Mouse (Mus musculus) lung, embryonic 14.5 days (tissue): ENCODE data around the gene Runx1. TPM values are rescaled to one million over a fixed set of nuclear protein-coding genes. Genes with fewer than 3 reads are reported as not detected.

Experiments used
- ATAC-seq: fragments of 200-750 bp; cut with Nextera tagmentation; 2 replicates; pipeline ENCODE4 v1.8.0; 2017; ENCODE audit warnings: mild to moderate bottlenecking, moderate TSS enrichment, moderate library complexity; ENCODE audit not compliant: insufficient read depth
- DNase-seq: peaks from one replicate; pipeline ENCODE4 v3.0.0-alpha.2; 2015
- H3K27ac ChIP-seq: fragments of 300-500 bp; sonication (generic); 2 replicates; pipeline ENCODE4 v1.5.1; 2014; ENCODE audit warnings: low read depth, mild to moderate bottlenecking, moderate library complexity
- H3K27me3 ChIP-seq: fragments of 300-500 bp; sonication (generic); 2 replicates; pipeline ENCODE4 v1.6.1; 2014; ENCODE audit warnings: low read length, control low read depth; ENCODE audit not compliant: insufficient read depth
- H3K36me3 ChIP-seq: fragments of 300-500 bp; sonication (generic); 2 replicates; pipeline ENCODE4 v1.6.1; 2014; ENCODE audit warnings: control low read depth; ENCODE audit not compliant: insufficient read depth
- H3K4me1 ChIP-seq: fragments of 300-500 bp; sonication (generic); 2 replicates; pipeline ENCODE4 v1.6.1; 2014; ENCODE audit warnings: antibody characterized with exemption, control low read depth; ENCODE audit not compliant: insufficient read depth
- H3K4me2 ChIP-seq: fragments of 300-500 bp; sonication (generic); 2 replicates; pipeline ENCODE4 v1.6.1; 2014; ENCODE audit warnings: mild to moderate bottlenecking
- H3K4me3 ChIP-seq: fragments of 300-500 bp; sonication (generic); 2 replicates; pipeline ENCODE4 v1.5.1; 2014; ENCODE audit warnings: low read depth, low read length
- H3K9ac ChIP-seq: fragments of 300-500 bp; sonication (generic); 2 replicates; pipeline ENCODE4 v1.6.1; 2014
- H3K9me3 ChIP-seq: fragments of 300-500 bp; sonication (generic); 2 replicates; pipeline ENCODE4 v1.6.1; 2016; ENCODE audit warnings: low read depth, low read length, control low read depth
- CTCF ChIP-seq: IDR thresholded peaks from 2 replicates; pipeline ENCODE4 v1.5.1; 2016; ENCODE audit warnings: antibody characterized with exemption, low read depth
- WGBS: fragments of 180-500 bp; shearing (Covaris S2); extraction: QIAGEN DNeasy Blood & Tissue Kit; methylation state at CpG from one replicate; pipeline ENCODE4 v1.1.7; 2014; 5-methylcytosine and 5-hydroxymethylcytosine counted together
- polyA plus RNA-seq: library from polyadenylated mRNA; unstranded; fragments of >200 nt; fragmentation: Nextera tagmentation; extraction: Ambion mirVana; gene quantifications from 2 replicates; pipeline ENCODE4 v1.2.1, GENCODE M21; 2014

Gene Runx1
- polyA plus RNA-seq, 1 experiment from 2014 or later = 10.8 TPM

DNA sequence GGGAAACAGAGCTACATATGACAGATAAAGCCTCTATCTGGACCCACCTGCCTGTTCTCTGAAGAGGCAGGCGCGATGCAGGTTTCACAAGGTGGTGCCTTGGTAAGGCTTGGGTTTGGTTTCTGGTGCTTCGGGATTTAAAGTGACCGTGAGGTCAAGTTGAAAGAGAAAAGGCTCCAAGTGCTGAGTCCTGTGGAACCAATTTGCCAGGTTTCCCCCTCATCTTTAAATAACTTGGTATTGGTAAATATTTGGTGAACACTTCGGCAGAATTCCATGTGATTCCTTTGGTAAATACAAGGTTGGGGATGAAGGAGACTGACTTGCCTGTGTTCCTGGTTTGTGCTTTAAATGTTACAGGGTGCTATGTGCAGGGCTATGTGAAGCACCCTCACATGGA, 169.2 kb downstream of the Runx1 start:
- H3K36me3 ChIP-seq = no peaks in the 10 kb centered on the region
- no peak overlapping the region for H3K9ac ChIP-seq
- TF ChIP-seq CTCF = no peak
- DNase-seq (peak; percentile 31), ATAC-seq (no peak)
- H3K4me2 ChIP-seq = no peak overlapping the region
- no peaks in the 10 kb centered on the region for H3K27me3 ChIP-seq
- WGBS = 75% methylated on average over 5 of the region's 5 CpGs
- H3K4me3 ChIP-seq = no peak overlapping the region
- peak overlapping the region; percentile 66; the same call in 1 of the 2 replicates for H3K27ac ChIP-seq
- H3K9me3 ChIP-seq = no peaks in the 10 kb centered on the region
- peaks cover 13% of the 10 kb centered on the region for H3K4me1 ChIP-seq

DNA sequence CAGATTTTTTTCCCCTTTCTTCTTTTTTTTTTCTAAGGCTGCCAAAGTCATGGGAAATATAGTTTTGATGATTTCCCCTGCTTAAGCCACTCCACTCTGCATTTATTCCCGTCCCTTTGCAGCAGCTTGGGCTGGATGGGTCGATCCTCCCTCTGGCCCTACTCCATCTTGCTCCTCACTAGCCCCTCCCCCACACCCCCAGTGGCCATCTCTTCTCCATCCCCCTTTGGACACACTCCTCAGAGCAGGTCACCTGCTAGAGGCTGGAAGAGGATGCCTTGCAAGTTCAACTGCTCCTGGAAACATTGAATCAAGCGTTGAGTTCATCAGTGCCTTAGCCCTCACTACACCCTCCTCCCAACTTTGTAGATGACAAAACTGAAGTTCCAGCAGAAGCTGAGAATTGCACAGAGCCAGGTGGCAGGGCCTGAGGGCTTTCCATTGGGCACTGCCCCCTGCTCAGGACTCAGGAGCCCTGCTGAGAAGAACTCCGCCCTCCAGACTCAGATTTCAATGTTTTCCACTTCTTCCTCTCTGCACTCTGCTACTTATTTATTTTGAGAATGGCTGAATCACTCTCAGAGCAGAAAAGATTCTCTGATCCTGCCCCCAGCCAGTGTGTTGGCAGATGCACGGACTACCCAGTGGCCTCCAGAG, 171.5 kb downstream of the Runx1 start:
- H3K27ac ChIP-seq = peak overlapping the region; percentile 54; the same call in 1 of the 2 replicates
- H3K27me3 ChIP-seq = no peaks in the 10 kb centered on the region
- no peaks in the 10 kb centered on the region for H3K36me3 ChIP-seq
- no peak overlapping the region for H3K4me3 ChIP-seq
- ATAC-seq (peak; percentile 44; the same call in 1 of the 2 replicates), DNase-seq (peak; percentile 46)
- TF ChIP-seq CTCF = no peak
- 30% methylated on average over 5 of the region's 5 CpGs for WGBS
- H3K4me1 ChIP-seq = peaks cover 13% of the 10 kb centered on the region
- H3K9me3 ChIP-seq = no peaks in the 10 kb centered on the region
- H3K4me2 ChIP-seq = no peak overlapping the region
- no peak overlapping the region for H3K9ac ChIP-seq

- no peak overlapping the region for H3K9ac ChIP-seq
- DNase-seq = no peak
- H3K4me1 ChIP-seq = peaks cover 13% of the 10 kb centered on the region
- H3K4me2 ChIP-seq = no peak overlapping the region
- H3K9me3 ChIP-seq = no peaks in the 10 kb centered on the region
- H3K27ac ChIP-seq = peak overlapping the region; percentile 54; the same call in 1 of the 2 replicates
- H3K4me3 ChIP-seq = no peak overlapping the region
- TF ChIP-seq CTCF = no peak
- WGBS = 57% methylated on average over 5 of the region's 5 CpGs
- no peaks in the 10 kb centered on the region for H3K36me3 ChIP-seq
- 0 out of 2 replicates have a peak, but pooled peaks have one; percentile 13 for ATAC-seq
- no peaks in the 10 kb centered on the region for H3K27me3 ChIP-seq
Measured at GRCm38 (mm10) chr16:92653816-92654215, 172.1 kb downstream of the Runx1 start.

GRCm38 (mm10) chr16:92651256-92651655, 174.7 kb downstream of the Runx1 start:
- Histone ChIP-seq H3K9ac (no peak overlapping the region), H3K36me3 (no peaks in the 10 kb centered on the region), H3K27ac (no peak overlapping the region), H3K4me3 (no peak overlapping the region), H3K9me3 (no peaks in the 10 kb centered on the region), H3K4me1 (peaks cover 18% of the 10 kb centered on the region), H3K27me3 (no peaks in the 10 kb centered on the region), H3K4me2 (no peak overlapping the region)
- DNase-seq (no peak), ATAC-seq (no peak)
- WGBS = 86% methylated on average over 3 of the region's 3 CpGs
- no peak for TF ChIP-seq CTCF

DNA sequence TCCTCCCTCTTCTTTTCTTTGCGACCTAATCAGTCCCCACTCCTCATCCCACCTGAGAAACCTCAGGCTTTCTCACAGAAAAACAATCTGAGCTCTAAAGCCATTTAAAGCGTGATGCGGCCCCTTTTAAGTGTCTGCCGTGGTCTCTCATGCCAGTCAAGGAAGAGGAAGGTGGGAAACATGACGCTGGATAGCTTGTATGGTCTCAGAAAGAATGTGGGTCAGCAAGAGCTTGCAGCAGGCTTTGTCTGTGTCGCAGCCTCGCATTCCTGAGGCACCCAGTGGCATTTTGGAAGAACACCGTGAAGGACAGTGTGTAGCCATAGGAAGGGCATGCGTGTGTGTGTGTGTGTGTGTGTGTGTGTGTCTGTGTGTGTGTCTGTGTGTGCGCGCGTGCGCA, 179.8 kb downstream of the Runx1 start:
- Histone ChIP-seq H3K9ac (no peak overlapping the region), H3K27ac (peak overlapping the region; percentile 68), H3K27me3 (no peaks in the 10 kb centered on the region), H3K4me2 (no peak overlapping the region), H3K4me3 (no peak overlapping the region), H3K36me3 (no peaks in the 10 kb centered on the region), H3K4me1 (peaks cover 21% of the 10 kb centered on the region), H3K9me3 (no peaks in the 10 kb centered on the region)
- 62% methylated on average over 13 of the region's 13 CpGs for WGBS
- no peak for TF ChIP-seq CTCF
- peak; percentile 45; the same call in 1 of the 2 replicates for ATAC-seq
- DNase-seq = peak; percentile 39

- no peak overlapping the region for H3K9ac ChIP-seq
- ATAC-seq = peak; percentile 29; the same call in 1 of the 2 replicates
- no peak overlapping the region for H3K4me2 ChIP-seq
- no peaks in the 10 kb centered on the region for H3K27me3 ChIP-seq
- peaks cover 21% of the 10 kb centered on the region for H3K4me1 ChIP-seq
- peak; percentile 43 for DNase-seq
- no peak for TF ChIP-seq CTCF
- 49% methylated on average over 22 of the region's 22 CpGs for WGBS
- H3K36me3 ChIP-seq = no peaks in the 10 kb centered on the region
- no peaks in the 10 kb centered on the region for H3K9me3 ChIP-seq
- H3K4me3 ChIP-seq = no peak overlapping the region
- H3K27ac ChIP-seq = peak overlapping the region; percentile 68
Measured at GRCm38 (mm10) chr16:92645423-92646115, 180.4 kb downstream of the Runx1 start.

DNA sequence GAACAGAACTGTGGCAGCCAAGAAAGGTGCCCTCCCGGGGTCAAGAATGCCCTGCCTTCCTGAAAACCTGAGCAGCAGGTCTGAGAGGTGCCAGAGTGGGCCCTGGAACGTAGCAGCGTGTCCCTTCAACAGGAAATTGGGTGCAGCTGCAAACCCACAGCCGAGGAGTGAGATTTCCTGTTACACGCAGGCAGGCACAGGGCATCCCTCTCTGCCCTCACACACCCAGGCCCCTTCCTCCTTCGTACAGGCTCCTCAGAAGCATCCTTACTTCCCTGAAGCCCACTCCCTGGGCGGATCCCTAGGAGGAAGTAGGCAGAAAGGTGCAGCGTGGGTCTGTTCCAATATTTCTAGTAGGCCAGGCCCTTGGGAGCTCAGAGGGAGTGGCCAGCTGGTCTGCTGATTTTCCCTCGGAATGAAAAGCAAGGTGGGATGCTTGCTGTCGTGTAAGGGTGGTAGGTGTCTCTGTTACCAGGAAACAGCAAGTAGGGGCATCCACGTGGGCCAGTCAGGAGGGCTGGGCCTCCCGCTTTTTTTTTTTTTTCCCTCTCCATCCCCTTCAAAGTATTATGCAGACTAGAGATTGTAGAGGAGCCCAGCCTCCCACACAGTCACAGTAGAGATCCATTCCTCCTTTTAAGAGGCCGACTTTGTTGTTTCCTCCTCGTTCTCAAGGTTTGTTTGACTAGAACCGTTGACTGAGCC, 181.1 kb downstream of the Runx1 start:
- DNase-seq (peak; percentile 32), ATAC-seq (peak; percentile 27; the same call in 1 of the 2 replicates)
- H3K4me1 ChIP-seq = peaks cover 21% of the 10 kb centered on the region
- no peaks in the 10 kb centered on the region for H3K36me3 ChIP-seq
- H3K4me3 ChIP-seq = no peak overlapping the region
- TF ChIP-seq CTCF = no peak
- 35% methylated on average over 15 of the region's 15 CpGs for WGBS
- H3K4me2 ChIP-seq = no peak overlapping the region
- no peaks in the 10 kb centered on the region for H3K27me3 ChIP-seq
- peak overlapping the region; percentile 68 for H3K27ac ChIP-seq
- no peak overlapping the region for H3K9ac ChIP-seq
- H3K9me3 ChIP-seq = no peaks in the 10 kb centered on the region
